Mouse (Mus musculus) MEL (cell line): ENCODE results near the gene Srgap2. TPM values are rescaled to one million over a fixed set of nuclear protein-coding genes. Genes with fewer than 3 reads are reported as not detected.

Experiments used
- DNase-seq: peaks from one replicate; pipeline ENCODE4 v3.0.0; 2011; ENCODE audit warnings: low read depth, low spot score
- H3K27ac ChIP-seq: 2 replicates; pipeline ENCODE4 v1.5.1; 2012; ENCODE audit warnings: low read depth, mild to moderate bottlenecking, control low read depth, low read length, moderate library complexity; ENCODE audit not compliant: control insufficient read depth
- H3K27me3 ChIP-seq, 2 experiments: fragments of 150-350 bp in 1 of 2; sonication (generic) in 1 of 2; 2 replicates each; pipeline ENCODE4 v1.6.1; 2012; ENCODE audit warnings: low read length in 2 of 2, mild to moderate bottlenecking in 2 of 2, improper control_type of control experiment in 1 of 2, moderate library complexity in 1 of 2; ENCODE audit not compliant: insufficient read depth in 2 of 2, control insufficient read depth in 1 of 2
- H3K36me3 ChIP-seq, 2 experiments: 2 replicates each; pipeline ENCODE4 v1.6.1; 2012 to 2014; ENCODE audit warnings: low read length in 2 of 2, improper control_type of control experiment in 1 of 2, inconsistent platforms in 1 of 2, mild to moderate bottlenecking in 1 of 2; ENCODE audit not compliant: insufficient read depth in 2 of 2, control insufficient read depth in 1 of 2
- H3K4me1 ChIP-seq, 2 experiments: fragments of 150-350 bp in 1 of 2; sonication (generic) in 1 of 2; 2 replicates each; pipeline ENCODE4 v1.6.1; 2012; ENCODE audit warnings: low read length in 2 of 2, improper control_type of control experiment in 1 of 2, mild to moderate bottlenecking in 1 of 2; ENCODE audit not compliant: insufficient read depth in 2 of 2, control insufficient read depth in 1 of 2
- H3K4me3 ChIP-seq, 2 experiments: fragments of 150-350 bp in 1 of 2; sonication (generic) in 1 of 2; 2 replicates each; pipeline ENCODE4 v1.5.1; 2012; ENCODE audit warnings: low read depth in 2 of 2, low read length in 2 of 2, mild to moderate bottlenecking in 2 of 2, moderate library complexity in 2 of 2, control low read depth in 1 of 2, improper control_type of control experiment in 1 of 2; ENCODE audit not compliant: control insufficient read depth in 1 of 2, insufficient read depth in 1 of 2
- H3K79me2 ChIP-seq: 2 replicates; pipeline ENCODE4 v1.6.1; 2012; ENCODE audit warnings: mild to moderate bottlenecking, low read length, moderate library complexity; ENCODE audit not compliant: control insufficient read depth, poor library complexity, insufficient read depth
- H3K9ac ChIP-seq: 2 replicates; pipeline ENCODE4 v1.6.1; 2012; ENCODE audit warnings: low read depth, mild to moderate bottlenecking, control low read depth, low read length, moderate library complexity; ENCODE audit not compliant: control insufficient read depth, poor library complexity, severe bottlenecking
- H3K9me3 ChIP-seq: fragments of 150-350 bp; sonication (generic); replicated peaks from 2 replicates; pipeline ENCODE4 v1.6.1; 2012; ENCODE audit warnings: mild to moderate bottlenecking, low read length, improper control_type of control experiment, moderate library complexity; ENCODE audit not compliant: insufficient read depth
- CHD1 ChIP-seq: IDR thresholded peaks from 2 replicates; pipeline ENCODE4 v1.6.1; 2012; ENCODE audit warnings: low read depth, mild to moderate bottlenecking, inconsistent platforms, low read length, improper control_type of control experiment
- CHD2 ChIP-seq: IDR thresholded peaks from 2 replicates; pipeline ENCODE4 v1.6.1; 2011; ENCODE audit warnings: low read length, improper control_type of control experiment
- ELF1 ChIP-seq: IDR thresholded peaks from 2 replicates; pipeline ENCODE4 v1.6.1; 2014; ENCODE audit warnings: low read depth, mild to moderate bottlenecking, inconsistent platforms, low read length, improper control_type of control experiment, moderate library complexity
- EP300 ChIP-seq, 2 experiments: IDR thresholded peaks; 2 replicates each; pipeline ENCODE4 v1.6.1; 2011; ENCODE audit warnings: improper control_type of control experiment in 2 of 2, low read length in 2 of 2, low read depth in 1 of 2, mild to moderate bottlenecking in 1 of 2
- GABPA ChIP-seq: IDR thresholded peaks from 2 replicates; pipeline ENCODE4 v1.6.1; 2012; ENCODE audit warnings: low read depth, mild to moderate bottlenecking, inconsistent platforms, low read length, improper control_type of control experiment, moderate library complexity
- GATA1 ChIP-seq: IDR thresholded peaks from 2 replicates; pipeline ENCODE4 v1.6.1; 2011; ENCODE audit warnings: low read depth, low read length, improper control_type of control experiment
- HCFC1 ChIP-seq: IDR thresholded peaks from 2 replicates; pipeline ENCODE4 v1.6.1; 2012; ENCODE audit warnings: low read depth, mild to moderate bottlenecking, inconsistent platforms, low read length, improper control_type of control experiment, moderate library complexity
- KAT2A ChIP-seq: conservative IDR thresholded peaks from 2 replicates; pipeline ENCODE4 v1.6.1; 2012; ENCODE audit warnings: low read depth, low read length, improper control_type of control experiment, inconsistent platforms
- MAFK ChIP-seq: IDR thresholded peaks from 2 replicates; pipeline ENCODE4 v1.6.1; 2011; ENCODE audit warnings: low read depth, mild to moderate bottlenecking, low read length, improper control_type of control experiment, borderline replicate concordance
- MAX ChIP-seq: IDR thresholded peaks from 2 replicates; pipeline ENCODE4 v1.6.1; 2011; ENCODE audit warnings: low read length, improper control_type of control experiment
- MAZ ChIP-seq: IDR thresholded peaks from 2 replicates; pipeline ENCODE4 v1.6.1; 2012; ENCODE audit warnings: low read depth, mild to moderate bottlenecking, inconsistent platforms, low read length, improper control_type of control experiment
- MXI1 ChIP-seq: IDR thresholded peaks from 2 replicates; pipeline ENCODE4 v1.6.1; 2011; ENCODE audit warnings: mild to moderate bottlenecking, low read depth, low read length, improper control_type of control experiment
- MYB ChIP-seq: IDR thresholded peaks from 2 replicates; pipeline ENCODE4 v1.6.1; 2011; ENCODE audit warnings: mild to moderate bottlenecking, low read depth, low read length, improper control_type of control experiment
- MYC ChIP-seq: IDR thresholded peaks from 2 replicates; pipeline ENCODE4 v1.6.1; 2011; ENCODE audit warnings: low read depth, mild to moderate bottlenecking, low read length, improper control_type of control experiment, moderate library complexity
- NELFE ChIP-seq: IDR thresholded peaks from 2 replicates; pipeline ENCODE4 v1.6.1; 2011; ENCODE audit warnings: low read depth, low read length, improper control_type of control experiment
- NRF1 ChIP-seq: IDR thresholded peaks from 2 replicates; pipeline ENCODE4 v1.6.1; 2014; ENCODE audit warnings: low read depth, mild to moderate bottlenecking, inconsistent platforms, low read length, improper control_type of control experiment, moderate library complexity; ENCODE audit not compliant: poor library complexity, insufficient read depth, severe bottlenecking
- POLR2A ChIP-seq, 2 experiments: IDR thresholded peaks; 2 replicates each; pipeline ENCODE4 v1.6.1; 2011 to 2012; ENCODE audit warnings: low read length in 2 of 2, mild to moderate bottlenecking in 2 of 2, control low read depth in 1 of 2, improper control_type of control experiment in 1 of 2, low read depth in 1 of 2, moderate library complexity in 1 of 2; ENCODE audit not compliant: control insufficient read depth in 1 of 2, insufficient read depth in 1 of 2, poor library complexity in 1 of 2
- POLR2AphosphoS5 ChIP-seq: IDR thresholded peaks from 2 replicates; pipeline ENCODE4 v1.6.1; 2012; ENCODE audit warnings: low read depth, borderline replicate concordance, mild to moderate bottlenecking, inconsistent platforms, low read length, moderate library complexity, mixed read lengths
- RAD21 ChIP-seq: IDR thresholded peaks from 2 replicates; pipeline ENCODE4 v1.6.1; 2011; ENCODE audit warnings: mild to moderate bottlenecking, low read depth, low read length, improper control_type of control experiment
- SMC3 ChIP-seq: IDR thresholded peaks from 2 replicates; pipeline ENCODE4 v1.6.1; 2011; ENCODE audit warnings: low read depth, low read length, improper control_type of control experiment
- TAL1 ChIP-seq: IDR thresholded peaks from 2 replicates; pipeline ENCODE4 v1.6.1; 2012; ENCODE audit warnings: mild to moderate bottlenecking, inconsistent platforms, low read length, moderate library complexity, mixed read lengths
- TBP ChIP-seq: IDR thresholded peaks from 2 replicates; pipeline ENCODE4 v1.8.0; 2011; ENCODE audit warnings: low read depth, low read length, improper control_type of control experiment
- UBTF ChIP-seq: IDR thresholded peaks from 2 replicates; pipeline ENCODE4 v1.6.1; 2012; ENCODE audit warnings: low read depth, mild to moderate bottlenecking, inconsistent platforms, low read length, improper control_type of control experiment, moderate library complexity, borderline replicate concordance; ENCODE audit not compliant: insufficient read depth
- ZC3H11A ChIP-seq: IDR thresholded peaks from 2 replicates; pipeline ENCODE4 v1.6.1; 2012; ENCODE audit warnings: low read depth, mild to moderate bottlenecking, inconsistent platforms, low read length, improper control_type of control experiment
- ZKSCAN1 ChIP-seq: IDR thresholded peaks from 2 replicates; pipeline ENCODE4 v1.6.1; 2012; ENCODE audit warnings: low read depth, mild to moderate bottlenecking, inconsistent platforms, low read length, improper control_type of control experiment, moderate library complexity
- ZNF384 ChIP-seq: IDR thresholded peaks from 2 replicates; pipeline ENCODE4 v1.6.1; 2012; ENCODE audit warnings: low read depth, mild to moderate bottlenecking, inconsistent platforms, low read length, improper control_type of control experiment
- polyA plus RNA-seq, 2 experiments: library from polyadenylated mRNA; stranded (reverse) in 1 of 2; unstranded in 1 of 2; fragments of >175 nt in 1 of 2; fragments of >200 nt in 1 of 2; gene quantifications; 2 replicates each; pipeline versions ENCODE4 v1.2.1 to v1.2.4; 2012; ENCODE audit warnings: low replicate concordance in 2 of 2, low read depth in 1 of 2; ENCODE audit not compliant: insufficient read length in 2 of 2, insufficient read depth in 1 of 2, missing spikeins in 1 of 2
- total RNA-seq: library from RNA; depleted of rRNA; stranded (reverse); fragments of 300-350 nt; gene quantifications from 2 replicates; pipeline ENCODE4 v1.2.3, GENCODE M21; 2012

Srgap2 gene
- total and polyA plus RNA-seq, 3 experiments, result 9.0 to 25.3 TPM; not detected in 1

GRCm38 (mm10) chr1:131317625-131318024 is 209.5 kb downstream of the Srgap2 start (continued):
- TF ChIP-seq POLR2AphosphoS5 (no peak), MXI1 (0 out of 2 replicates have a peak, but pooled peaks have one; percentile 23), TBP (no peak), EP300 (IDR thresholded peaks at IDR 0.05; ENCODE audit: low read depth in 1 of 2, low read length in 2 of 2) (peak; percentile 74 to 80), ZNF384 (no peak), CHD1 (no peak), NRF1 (0 out of 2 replicates have a peak, but pooled peaks have one; percentile 42), MYC (no peak), RAD21 (no peak), MAFK (no peak), GABPA (no peak), KAT2A (no peak), MAZ (peak; percentile 75; the same call in 1 of the 2 replicates), NELFE (no peak), GATA1 (peak; percentile 93), POLR2A (IDR thresholded peaks at IDR 0.05; ENCODE audit: control insufficient read depth in 1 of 2, insufficient read depth in 1 of 2, low read depth in 1 of 2, low read length in 2 of 2, poor library complexity in 1 of 2) (no peak), HCFC1 (no peak), ZC3H11A (no peak)
- TF ChIP-seq, all 39 proteins: peak for 10

DNA sequence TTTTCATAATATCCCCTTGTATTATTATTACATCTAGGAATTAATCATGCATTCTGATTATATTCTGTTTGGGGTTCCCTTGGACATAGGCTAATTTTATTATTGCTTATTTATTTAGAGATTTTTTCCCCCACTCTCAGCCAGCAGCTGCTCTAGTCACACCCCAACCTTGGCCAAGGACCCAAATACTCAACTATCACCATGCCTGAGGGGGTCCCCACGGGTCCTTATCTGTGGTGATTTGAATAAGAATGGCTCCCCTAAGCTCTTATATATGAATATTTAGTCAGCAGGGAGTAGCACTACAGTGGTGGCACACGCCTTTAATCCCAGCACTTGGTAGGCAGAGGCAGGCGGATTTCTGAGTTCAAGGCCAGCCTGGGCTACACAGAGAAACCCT is 215.9 kb downstream of the Srgap2 start:
- H3K36me3 ChIP-seq, result peaks cover 0 to 3% of the 10 kb centered on the region in 2 experiments; a peak in 1 of 4 replicates
- no peaks in the 10 kb centered on the region for H3K27me3 ChIP-seq
- no peak for DNase-seq
- H3K4me3 ChIP-seq, result no peak overlapping the region
- H3K9me3 ChIP-seq, result no peaks in the 10 kb centered on the region
- no peak overlapping the region for H3K9ac ChIP-seq
- no peaks in the 10 kb centered on the region for H3K4me1 ChIP-seq
- H3K27ac ChIP-seq, result no peak overlapping the region
- TF ChIP-seq MAX (no peak), CHD2 (no peak), EP300 (IDR thresholded peaks at IDR 0.05; ENCODE audit: low read depth in 1 of 2, low read length in 2 of 2) (no peak), MAZ (no peak), ZKSCAN1 (no peak), UBTF (no peak), TAL1 (no peak), MYB (no peak), GABPA (no peak), ZC3H11A (no peak), TBP (no peak), ELF1 (no peak), SMC3 (no peak)
- no peaks in the 10 kb centered on the region for H3K79me2 ChIP-seq
